Mouse (Mus musculus) liver, postnatal 0 days (tissue): ENCODE measurements around the gene Dkkl1.

Experiments
- CTCF ChIP-seq: sonication (generic); IDR thresholded peaks from 2 replicates; pipeline ENCODE4 v1.5.1; 2016; ENCODE audit warnings: antibody characterized with exemption, low read depth
- EP300 ChIP-seq: IDR thresholded peaks from 2 replicates; pipeline ENCODE4 v1.6.1; 2016; ENCODE audit warnings: antibody characterized with exemption, low read depth, mild to moderate bottlenecking

DNA sequence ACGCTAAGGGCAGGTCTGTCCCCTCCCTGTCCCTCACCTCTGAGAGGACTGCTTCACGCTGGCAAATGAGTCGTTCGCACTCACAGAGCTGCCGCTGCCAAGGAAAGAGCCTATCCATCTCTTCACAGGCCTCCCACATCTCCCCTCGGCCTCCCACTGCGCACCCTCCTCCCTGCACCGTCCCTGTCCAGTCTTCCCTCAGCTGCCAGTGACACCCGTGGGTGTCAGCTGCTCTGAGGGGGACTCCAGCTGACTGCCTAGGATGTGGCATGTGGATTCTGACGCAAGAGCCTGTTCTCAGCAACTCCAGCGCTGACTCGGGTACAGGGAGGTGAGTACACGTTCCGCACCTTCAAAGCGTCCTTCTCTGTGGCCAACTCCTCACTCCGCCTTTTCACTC lies 22.3 kb downstream of the Dkkl1 start:
- TF ChIP-seq CTCF (no peak), EP300 (no peak)
